Mouse (Mus musculus) adrenal gland, postnatal 10 days (tissue): ENCODE measurements around the gene Hecw2. TPM values are rescaled to one million over a fixed set of nuclear protein-coding genes. Genes with fewer than 3 reads are reported as not detected.

ENCODE experiments used
- DNase-seq: peaks from one replicate; pipeline ENCODE4 v3.0.0; 2021; ENCODE audit warnings: mixed read lengths
- total RNA-seq, 2 experiments: library from RNA; stranded (reverse); gene quantifications; 2 replicates each; pipeline ENCODE4 v1.2.3; 2021

The Hecw2 gene
- total RNA-seq, 2 experiments from 2014 or later: 8.9 to 13.0 TPM

- DNase-seq: no peak
Observed at GRCm38 (mm10) chr1:54118342-54118973, 76.5 kb downstream of the Hecw2 start.

- peak; percentile 7 for DNase-seq
Observed at GRCm38 (mm10) chr1:54110920-54111605, 83.9 kb downstream of the Hecw2 start.

DNA sequence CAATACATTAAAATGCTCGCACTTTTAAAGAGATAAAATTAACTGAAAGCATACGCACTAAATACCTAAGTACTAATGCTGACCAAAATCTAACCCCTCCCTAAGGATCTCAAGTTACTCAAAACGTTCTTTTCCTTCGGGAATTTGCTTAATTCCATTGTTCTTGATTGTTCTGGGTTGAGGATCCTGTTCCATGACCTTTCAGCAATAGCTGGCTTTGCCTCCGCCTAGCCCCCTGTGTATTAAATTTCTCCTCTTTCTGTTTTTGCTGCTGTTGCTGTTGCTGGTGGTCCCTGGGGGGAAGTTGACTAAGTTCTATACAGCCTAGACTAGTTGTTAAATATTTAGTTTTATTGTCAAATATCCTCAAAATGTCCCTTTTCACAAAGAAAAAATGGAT, 85.7 kb downstream of the Hecw2 start:
- no peak for DNase-seq

DNA sequence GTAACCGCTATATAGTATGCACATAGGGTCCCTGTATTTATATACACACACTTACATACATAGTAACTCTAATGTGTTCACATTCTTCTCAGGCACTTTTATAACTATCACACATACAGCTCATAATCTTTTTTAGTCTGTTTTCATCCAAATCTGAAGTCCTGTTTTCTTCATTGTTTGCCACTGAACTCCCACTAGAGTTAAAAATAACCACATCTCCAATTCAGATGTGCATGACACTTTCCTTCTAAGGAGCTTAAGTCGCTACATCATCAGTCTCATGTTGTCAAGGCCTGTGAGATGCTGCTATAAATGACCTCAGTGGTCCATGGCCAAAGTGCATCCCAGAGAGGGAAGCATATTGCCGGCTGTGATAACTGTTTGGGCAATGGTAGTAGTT, 88.2 kb downstream of the Hecw2 start:
- no peak for DNase-seq

- peak; percentile 7 for DNase-seq
Observed at GRCm38 (mm10) chr1:54079708-54080107, 115.3 kb downstream of the Hecw2 start.

GRCm38 (mm10) chr1:54074456-54074855, 120.5 kb downstream of the Hecw2 start:
- no peak for DNase-seq

- DNase-seq: no peak
Observed at GRCm38 (mm10) chr1:54070121-54070520, 124.8 kb downstream of the Hecw2 start.

DNA sequence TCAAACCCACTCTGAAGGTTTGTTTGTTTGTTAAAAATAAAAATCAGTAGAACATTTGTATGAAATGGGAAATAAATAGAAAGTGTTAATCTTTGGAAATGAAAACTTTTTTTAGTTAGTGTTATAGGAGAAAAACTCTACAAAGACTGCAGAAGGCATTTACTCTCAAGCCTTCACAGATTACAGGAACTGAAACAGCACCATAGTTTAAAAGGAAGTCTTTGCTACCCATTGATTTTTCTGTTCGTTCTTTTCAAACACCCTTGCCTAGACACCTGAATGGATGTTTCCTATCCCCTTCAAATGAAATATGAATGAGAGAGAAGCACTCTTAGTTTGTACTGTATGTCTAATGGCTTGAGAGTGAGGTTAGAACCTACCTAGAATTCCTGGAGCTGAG, 126.7 kb downstream of the Hecw2 start:
- no peak for DNase-seq

GRCm38 (mm10) chr1:54065434-54065833, 129.5 kb downstream of the Hecw2 start:
- no peak for DNase-seq

DNA sequence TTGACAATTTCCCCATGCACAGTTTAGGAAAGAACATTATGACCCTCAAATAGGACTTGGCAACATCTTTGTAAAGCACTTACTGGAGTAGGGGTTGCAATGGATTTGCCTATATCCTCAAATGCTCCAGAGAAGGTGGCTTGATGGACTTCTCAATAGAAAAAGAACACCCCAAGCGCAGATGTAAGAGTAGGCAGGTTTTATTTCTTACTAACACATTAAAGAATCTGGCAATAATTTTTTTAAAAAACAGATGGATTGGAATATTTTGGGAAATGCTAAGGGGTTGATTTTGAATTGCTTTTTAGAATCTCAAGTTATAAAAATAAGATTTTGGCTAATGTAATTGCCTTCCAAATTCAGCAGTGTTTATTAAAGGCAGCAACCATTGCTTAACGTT, 133.9 kb downstream of the Hecw2 start:
- no peak for DNase-seq

GRCm38 (mm10) chr1:54059731-54060130, 135.2 kb downstream of the Hecw2 start:
- DNase-seq: no peak

GRCm38 (mm10) chr1:54052771-54053170, 142.2 kb downstream of the Hecw2 start:
- no peak for DNase-seq

DNA sequence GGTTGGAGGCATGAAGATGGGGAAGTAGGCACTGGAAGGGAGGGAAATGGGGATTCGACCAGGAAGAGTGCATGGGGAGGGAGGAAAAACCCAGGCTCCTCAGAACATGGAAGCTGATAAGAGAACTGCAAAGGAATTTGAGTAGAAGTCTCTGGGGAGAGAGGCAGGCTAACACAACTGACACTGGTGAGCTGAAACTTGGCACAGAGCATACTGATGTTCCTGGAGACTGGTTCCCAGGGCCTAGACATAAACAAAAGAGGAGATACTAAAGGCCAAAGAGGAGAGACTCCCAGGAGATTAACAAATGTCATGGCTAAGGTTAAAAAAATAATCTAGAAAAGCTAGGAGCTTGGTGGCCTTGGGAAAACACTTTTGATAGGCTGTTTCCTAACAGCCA, 148.0 kb downstream of the Hecw2 start:
- no peak for DNase-seq

DNA sequence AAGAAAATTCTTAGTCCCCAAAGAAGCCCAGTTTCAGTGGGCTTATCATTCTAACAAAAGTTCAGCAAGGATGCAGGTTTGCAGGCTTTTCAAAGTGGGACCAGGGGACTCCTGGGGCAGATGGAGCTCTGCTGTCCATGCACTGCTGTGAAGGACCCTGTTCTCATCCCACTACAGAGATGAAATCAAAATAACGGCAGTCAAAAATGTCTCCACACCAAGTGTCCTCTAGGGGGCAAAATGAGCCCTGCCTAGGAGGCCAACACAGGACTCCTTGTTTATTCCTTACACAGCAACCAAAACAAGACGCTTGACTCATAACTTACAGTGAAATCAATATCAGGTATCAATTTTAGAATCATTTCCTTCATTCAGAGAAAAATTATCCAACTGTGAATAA, 155.9 kb downstream of the Hecw2 start:
- DNase-seq: peak; percentile 48

DNA sequence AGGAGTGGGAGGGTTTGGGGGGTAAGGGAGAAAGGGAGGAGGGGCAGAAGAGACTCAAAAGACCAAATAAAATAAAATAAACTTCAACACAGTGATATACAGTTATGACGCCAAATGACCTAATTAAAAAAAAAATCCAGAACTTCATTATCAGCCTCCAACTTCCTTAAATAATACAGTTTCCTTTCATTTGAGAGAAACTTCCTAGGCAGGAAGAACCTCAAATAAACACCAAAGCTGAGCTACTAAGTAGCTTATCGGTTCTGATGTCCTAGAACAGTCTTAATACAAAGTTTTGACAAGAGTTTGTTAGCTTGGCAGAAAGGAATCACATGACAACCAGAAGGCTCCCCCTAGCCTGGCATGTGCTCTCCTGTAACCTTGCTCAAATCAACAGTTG, 177.3 kb downstream of the Hecw2 start:
- no peak for DNase-seq

- DNase-seq: no peak
Observed at GRCm38 (mm10) chr1:54015739-54016138, 179.2 kb downstream of the Hecw2 start.

DNA sequence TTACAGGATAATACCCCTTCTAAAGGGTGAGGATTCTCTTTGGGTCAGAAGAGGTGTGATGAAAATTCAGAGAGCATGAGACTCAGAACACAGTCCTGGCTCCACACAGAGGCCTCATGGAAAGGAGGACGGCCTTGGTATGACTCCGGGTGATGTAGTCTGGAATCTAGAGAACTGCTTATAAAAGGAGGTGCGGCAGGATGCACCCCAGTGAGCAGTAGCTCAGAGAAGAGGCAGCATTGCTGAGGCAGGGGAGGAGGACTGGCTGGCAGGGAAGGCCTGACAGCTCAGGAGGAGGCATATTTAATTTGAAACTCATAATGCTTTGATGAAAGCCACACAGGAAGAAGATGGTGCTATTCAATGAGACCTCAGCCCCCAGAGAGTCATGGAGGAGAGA, 182.6 kb downstream of the Hecw2 start:
- DNase-seq: no peak

GRCm38 (mm10) chr1:54009418-54010064, 185.4 kb downstream of the Hecw2 start:
- DNase-seq: no peak

GRCm38 (mm10) chr1:54005860-54006386, 189.0 kb downstream of the Hecw2 start:
- DNase-seq: no peak

DNA sequence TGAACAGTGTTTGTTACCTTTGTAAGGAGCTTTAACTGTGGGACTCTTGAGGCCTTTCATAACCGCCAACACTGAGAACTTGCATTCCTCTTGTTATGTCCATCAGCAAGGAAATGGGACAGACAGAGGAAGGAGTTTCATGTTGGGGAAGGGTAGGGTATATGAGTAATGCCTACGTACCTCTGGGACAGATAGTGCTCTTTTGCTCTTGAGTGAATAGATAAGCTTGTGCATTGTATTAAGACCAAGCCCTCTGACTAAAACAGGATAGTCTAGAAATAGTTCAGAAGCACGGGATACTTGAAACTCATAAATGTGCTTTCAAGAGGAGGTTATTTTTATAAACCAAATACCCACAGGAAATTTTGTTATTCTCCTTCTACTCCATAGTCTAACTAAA, 191.7 kb downstream of the Hecw2 start:
- DNase-seq: no peak

DNA sequence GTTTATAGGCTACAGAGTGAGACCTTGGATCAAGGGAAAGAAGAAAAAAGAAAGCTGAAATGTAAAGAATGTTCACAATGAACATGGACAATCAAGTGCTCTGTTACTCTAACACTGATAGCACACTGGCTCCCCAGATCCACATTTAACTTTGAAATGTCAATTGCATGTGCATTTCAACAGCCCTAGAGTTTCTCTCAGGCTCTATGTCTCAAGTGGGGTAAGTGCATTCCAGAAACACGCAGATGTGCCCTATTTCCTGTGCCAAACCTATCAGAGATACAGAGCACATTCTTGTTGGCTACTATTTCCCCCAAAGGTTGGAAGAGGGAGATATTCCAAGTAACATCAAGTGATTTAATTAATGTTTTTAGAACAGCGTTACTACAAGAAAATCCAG, 192.9 kb downstream of the Hecw2 start:
- no peak for DNase-seq

DNA sequence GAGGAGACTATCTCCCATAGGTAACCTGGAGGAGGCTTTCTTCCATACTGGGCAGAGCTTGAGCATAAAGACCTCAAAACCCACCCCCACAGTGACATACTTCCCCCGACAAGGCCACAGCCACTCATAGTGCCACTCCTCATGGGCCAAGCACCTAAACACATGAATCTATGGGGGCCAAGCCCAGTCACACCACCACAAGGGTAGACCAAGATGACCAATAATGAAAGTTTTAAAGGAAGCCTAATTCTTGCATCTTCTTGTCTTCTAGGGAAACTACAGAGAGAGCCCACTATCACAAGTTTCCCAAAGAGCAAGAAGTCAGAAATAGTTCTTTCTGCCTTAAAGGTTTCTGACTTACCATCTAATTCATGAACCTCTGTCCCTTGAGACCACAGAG, 197.7 kb downstream of the Hecw2 start:
- no peak for DNase-seq

DNA sequence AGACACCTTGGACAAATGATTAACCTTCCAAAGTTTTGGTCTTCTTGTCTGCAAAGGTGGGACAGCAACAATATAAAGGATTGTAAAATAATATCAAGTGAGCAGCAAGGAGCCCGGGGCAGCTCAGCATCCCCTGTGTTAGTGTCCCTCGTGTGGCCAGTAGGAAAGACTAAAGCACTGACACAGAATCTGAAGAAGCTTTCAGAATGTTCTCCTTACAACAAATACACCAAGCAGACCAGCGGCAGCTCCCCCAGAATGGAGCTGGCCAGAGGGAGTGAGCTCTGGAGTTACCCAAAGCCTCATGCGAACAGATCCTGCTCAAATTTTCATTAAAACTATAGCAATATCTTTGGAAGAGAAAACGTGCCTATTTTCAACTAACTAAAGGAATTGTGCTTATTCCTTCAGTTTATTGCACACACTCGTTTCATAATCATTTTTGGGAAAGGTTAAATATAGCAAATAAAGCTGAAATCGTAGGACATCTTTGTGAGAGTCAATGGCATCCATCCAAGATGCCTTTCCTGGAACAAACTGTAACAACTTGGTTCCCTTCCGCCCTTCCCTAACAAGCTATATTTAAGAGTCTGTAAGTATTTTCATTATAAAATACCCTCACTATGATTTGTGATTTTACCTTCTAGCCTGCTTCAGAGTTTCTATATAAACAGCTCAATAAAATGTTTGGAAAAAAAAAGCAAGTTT, 208.6 kb downstream of the Hecw2 start:
- DNase-seq: no peak
